Comparison of ENCODE assay signal across 8 mouse cellular contexts in the genomic region with DNA sequence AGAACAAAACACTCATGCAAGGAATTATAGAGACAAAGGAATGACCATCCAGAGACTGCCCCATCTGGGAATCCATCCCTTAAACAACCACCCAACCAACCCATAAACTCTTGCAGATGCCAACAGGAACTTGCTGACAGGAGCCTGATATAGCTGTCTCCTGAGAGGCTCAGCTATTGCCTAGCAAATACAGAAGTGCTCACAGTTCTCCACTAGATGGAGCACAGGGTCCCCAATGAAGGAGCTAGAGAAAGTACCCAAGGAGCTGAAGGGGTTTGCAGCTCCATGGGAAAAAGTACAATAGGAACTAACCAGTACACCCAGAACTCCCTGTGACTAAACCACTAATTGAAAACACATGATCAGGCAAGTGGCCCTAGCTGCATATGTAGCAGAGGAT.
DNase-seq lines count a peak whose midpoint lies in the region; ATAC-seq lines count a peak whose summit lies in the region.

No protein-coding gene starts in this region.

- DNase-seq in kidney, postnatal 14 days = peak; percentile 1
- peak; percentile 33 for DNase-seq in MEL-GATA-1-ER (ENCODE audit: extremely low read depth, low read depth)
- peak; percentile 65 for DNase-seq in embryo, embryonic 10.5 days (ENCODE audit: low spot score)
- peak; percentile 2 for DNase-seq in left cerebral cortex, postnatal 4 days
- no peak for DNase-seq in heart, postnatal 14 days
- no peak for DNase-seq in spleen, postnatal 36 days (ENCODE audit: low spot score in 2 of 2)

- no peaks in the 10 kb centered on the region for H3K36me3 ChIP-seq in kidney, embryonic 14.5 days (ENCODE audit: control insufficient read depth, insufficient read depth, low read length)
- no peaks in the 10 kb centered on the region for H3K36me3 ChIP-seq in heart, embryonic 12.5 days

- no peak overlapping the region for H3K27ac ChIP-seq in kidney, embryonic 14.5 days (ENCODE audit: low read depth, low read length)
- no peak overlapping the region for H3K27ac ChIP-seq in heart, embryonic 12.5 days (ENCODE audit: poor library complexity, severe bottlenecking)

- H3K9ac ChIP-seq in kidney, embryonic 14.5 days (ENCODE audit: low read depth, low read length) = no peak overlapping the region
- no peak overlapping the region for H3K9ac ChIP-seq in heart, embryonic 12.5 days

- H3K9me3 ChIP-seq in kidney, embryonic 14.5 days (ENCODE audit: control insufficient read depth, low read length) = no peaks in the 10 kb centered on the region
- H3K9me3 ChIP-seq in heart, embryonic 12.5 days (replicated peaks) = no peaks in the 10 kb centered on the region

- H3K4me2 ChIP-seq in kidney, embryonic 14.5 days (replicated peaks; ENCODE audit: low read depth, low read length) = no peak overlapping the region
- H3K4me2 ChIP-seq in heart, embryonic 12.5 days = no peak overlapping the region

- intact Hi-C loops in left cerebral cortex, postnatal 4 days (cut with DNase I) = no loop called here
- intact Hi-C loops in heart, postnatal 14 days (cut with DNase I) = no loop called here

- no peaks in the 10 kb centered on the region for H3K4me1 ChIP-seq in kidney, embryonic 14.5 days (ENCODE audit: control insufficient read depth, insufficient read depth, low read length)
- no peaks in the 10 kb centered on the region for H3K4me1 ChIP-seq in heart, embryonic 12.5 days (replicated peaks)

- no peaks in the 10 kb centered on the region for H3K27me3 ChIP-seq in kidney, embryonic 14.5 days (ENCODE audit: control insufficient read depth, insufficient read depth, low read length)
- no peaks in the 10 kb centered on the region for H3K27me3 ChIP-seq in heart, embryonic 12.5 days (replicated peaks)

- H3K4me3 ChIP-seq in kidney, embryonic 14.5 days (ENCODE audit: low read length) = no peak overlapping the region
- no peak overlapping the region for H3K4me3 ChIP-seq in heart, embryonic 12.5 days

- no peak for ATAC-seq in kidney, embryonic 14.5 days (ENCODE audit: low FRiP score, low TSS enrichment)
- ATAC-seq in heart, embryonic 12.5 days (ENCODE audit: insufficient number of reproducible peaks, low FRiP score) = no peak

Comparison
In these comparisons a context has a peak if more than half of its experiments do, and no peak if none do; other contexts are left out.
1. DNase-seq: peak in kidney, postnatal 14 days (single experiment), MEL-GATA-1-ER (single experiment), embryo, embryonic 10.5 days (single experiment) and left cerebral cortex, postnatal 4 days (single experiment); none in heart, postnatal 14 days (0 of 2) and spleen, postnatal 36 days (0 of 2).